Mouse (Mus musculus) lung, embryonic 15.5 days (tissue): ENCODE results near the gene Cyp27a1. TPM values are rescaled to one million over a fixed set of nuclear protein-coding genes. Genes with fewer than 3 reads are reported as not detected.

Source experiments
- ATAC-seq: fragments of 200-750 bp; cut with Nextera tagmentation; 2 replicates; pipeline ENCODE4 v1.8.0; 2017; ENCODE audit warnings: moderate number of reproducible peaks, borderline replicate concordance; ENCODE audit not compliant: low FRiP score, low TSS enrichment; ENCODE audit errors: extremely low read depth
- H3K27ac ChIP-seq: fragments of 300-500 bp; sonication (generic); 2 replicates; pipeline ENCODE4 v1.5.1; 2015; ENCODE audit warnings: moderate library complexity, mild to moderate bottlenecking, inconsistent platforms
- H3K27me3 ChIP-seq: fragments of 300-500 bp; sonication (generic); 2 replicates; pipeline ENCODE4 v1.6.1; 2015; ENCODE audit warnings: inconsistent platforms
- H3K36me3 ChIP-seq: fragments of 300-500 bp; sonication (generic); 2 replicates; pipeline ENCODE4 v1.6.1; 2015; ENCODE audit warnings: inconsistent platforms
- H3K4me1 ChIP-seq: fragments of 300-500 bp; sonication (generic); 2 replicates; pipeline ENCODE4 v1.6.1; 2015; ENCODE audit warnings: inconsistent platforms
- H3K4me2 ChIP-seq: fragments of 300-500 bp; sonication (generic); 2 replicates; pipeline ENCODE4 v1.6.1; 2015; ENCODE audit warnings: inconsistent platforms, mild to moderate bottlenecking, moderate library complexity
- H3K4me3 ChIP-seq: fragments of 300-500 bp; sonication (generic); 2 replicates; pipeline ENCODE4 v1.5.1; 2015; ENCODE audit warnings: mild to moderate bottlenecking, inconsistent platforms
- H3K9ac ChIP-seq: fragments of 300-500 bp; sonication (generic); 2 replicates; pipeline ENCODE4 v1.6.1; 2015; ENCODE audit warnings: inconsistent platforms
- H3K9me3 ChIP-seq: fragments of 300-500 bp; sonication (generic); 2 replicates; pipeline ENCODE4 v1.6.1; 2016; ENCODE audit warnings: inconsistent platforms
- WGBS: fragments of 180-500 bp; shearing (Covaris S2); methylation state at CpG from one replicate; pipeline ENCODE4 v1.1.7; 2015; 5-methylcytosine and 5-hydroxymethylcytosine counted together
- polyA plus RNA-seq: library from polyadenylated mRNA; unstranded; fragments of >200 nt; fragmentation: Nextera tagmentation; extraction: Ambion mirVana; gene quantifications from 2 replicates; pipeline ENCODE4 v1.2.1, GENCODE M21; 2015

The Cyp27a1 gene
- polyA plus RNA-seq, 1 experiment from 2014 or later, result 3.0 TPM

DNA sequence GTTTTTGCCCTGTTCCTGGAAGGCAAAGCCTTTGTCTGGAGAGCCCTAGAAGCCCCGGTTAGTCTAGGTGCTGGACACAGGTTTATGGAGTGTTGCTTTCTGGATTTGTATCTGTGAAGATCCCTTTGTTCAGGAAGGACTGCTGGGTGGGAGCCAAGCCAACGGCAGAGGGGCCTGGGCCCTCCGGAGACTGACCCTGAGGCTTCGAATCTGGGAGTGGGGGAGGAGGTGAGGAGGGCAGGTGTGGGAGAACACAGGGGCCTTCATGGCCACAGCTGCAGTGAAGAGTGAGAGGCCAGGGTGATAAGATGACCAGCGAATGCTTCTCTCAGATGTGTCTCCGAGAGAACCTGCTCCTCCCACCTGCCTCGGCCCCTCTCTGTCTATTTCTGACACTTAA lies 60.7 kb downstream of the Cyp27a1 start:
- Histone ChIP-seq H3K36me3 (no peaks in the 10 kb centered on the region), H3K4me2 (no peak overlapping the region), H3K27ac (no peak overlapping the region), H3K27me3 (peaks cover 79% of the 10 kb centered on the region), H3K4me3 (no peak overlapping the region), H3K4me1 (peaks cover 29% of the 10 kb centered on the region), H3K9ac (no peak overlapping the region), H3K9me3 (no peaks in the 10 kb centered on the region)
- 21% methylated on average over 7 of the region's 7 CpGs for WGBS
- no peak for ATAC-seq

DNA sequence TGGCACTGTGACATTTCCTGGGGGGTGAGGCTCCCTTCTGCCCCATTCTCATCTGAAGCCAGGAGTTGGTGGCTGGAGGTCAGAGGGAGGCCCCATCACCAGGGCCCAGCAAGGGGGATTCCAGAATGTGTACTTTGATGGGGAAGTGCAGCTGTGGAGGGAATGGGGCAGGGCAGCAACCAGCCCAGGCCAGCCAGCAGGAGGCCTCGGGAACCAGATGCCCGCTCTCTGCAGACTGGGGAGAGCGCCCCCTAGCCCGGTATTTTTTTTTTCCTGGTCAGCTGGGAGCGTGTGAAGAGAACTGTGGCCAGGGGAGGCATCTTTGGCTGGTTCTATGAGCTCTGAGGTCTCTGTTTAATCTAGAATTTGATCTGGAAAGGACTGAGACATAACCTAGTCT lies 62.4 kb downstream of the Cyp27a1 start:
- no peak overlapping the region for H3K9ac ChIP-seq
- H3K9me3 ChIP-seq, result no peaks in the 10 kb centered on the region
- H3K4me2 ChIP-seq, result no peak overlapping the region
- H3K27ac ChIP-seq, result no peak overlapping the region
- peaks cover 75% of the 10 kb centered on the region for H3K27me3 ChIP-seq
- H3K36me3 ChIP-seq, result no peaks in the 10 kb centered on the region
- H3K4me1 ChIP-seq, result peaks cover 23% of the 10 kb centered on the region
- 23% methylated on average over 5 of the region's 5 CpGs for WGBS
- ATAC-seq, result no peak
- H3K4me3 ChIP-seq, result no peak overlapping the region

DNA sequence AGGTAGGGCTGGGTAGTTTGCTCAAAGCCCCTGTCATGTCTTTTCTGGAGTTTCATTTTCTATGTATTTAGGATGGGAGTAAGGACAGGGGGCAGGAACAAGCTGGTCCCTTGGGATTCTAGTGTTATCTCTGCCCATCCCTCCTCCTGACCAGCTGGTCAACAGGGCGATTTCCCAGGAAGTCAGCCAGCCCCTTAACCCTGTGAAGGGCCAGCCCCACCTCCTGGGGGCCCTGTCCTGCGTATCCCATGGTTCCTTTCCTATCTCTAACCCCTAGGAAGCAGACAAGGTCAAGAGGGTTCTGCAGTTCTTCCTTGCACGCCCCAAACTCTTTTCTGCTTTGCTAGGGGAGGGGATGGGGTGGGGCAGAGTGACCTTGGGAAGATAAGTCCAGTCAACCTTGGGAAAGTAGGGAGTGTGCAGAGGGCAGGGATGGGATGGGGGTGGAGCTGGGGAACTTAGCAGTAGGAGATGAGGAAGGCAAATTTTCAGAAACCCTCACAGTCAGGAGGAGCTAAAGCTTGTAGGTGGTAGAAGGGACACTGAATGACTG lies 65.6 kb downstream of the Cyp27a1 start:
- ATAC-seq, result no peak
- Histone ChIP-seq H3K27me3 (peaks cover 76% of the 10 kb centered on the region), H3K9ac (no peak overlapping the region), H3K9me3 (no peaks in the 10 kb centered on the region), H3K4me2 (no peak overlapping the region), H3K4me1 (peaks cover 10% of the 10 kb centered on the region; the same call in 1 of the 2 replicates), H3K4me3 (no peak overlapping the region), H3K27ac (no peak overlapping the region), H3K36me3 (no peaks in the 10 kb centered on the region)
- 25% methylated on average over 3 of the region's 3 CpGs for WGBS

DNA sequence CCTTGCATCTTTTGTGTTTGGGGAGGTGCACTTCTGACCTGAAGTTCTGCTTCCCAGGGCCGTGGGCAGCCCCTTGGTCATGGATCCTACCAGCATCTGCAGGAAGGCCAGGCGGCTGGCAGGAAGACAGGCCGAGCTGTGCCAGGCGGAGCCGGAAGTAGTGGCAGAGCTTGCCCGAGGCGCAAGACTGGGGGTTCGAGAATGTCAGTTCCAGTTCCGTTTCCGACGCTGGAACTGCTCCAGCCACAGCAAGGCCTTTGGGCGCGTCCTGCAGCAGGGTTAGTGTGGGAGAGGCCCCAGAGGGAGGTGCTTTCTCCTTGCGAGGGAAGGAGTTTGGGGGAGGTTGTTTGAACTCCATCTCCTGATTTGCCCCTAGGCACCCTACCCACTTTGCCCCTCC lies 68.7 kb downstream of the Cyp27a1 start:
- H3K9ac ChIP-seq, result no peak overlapping the region
- 14% methylated on average over 14 of the region's 14 CpGs for WGBS
- H3K27ac ChIP-seq, result no peak overlapping the region
- H3K36me3 ChIP-seq, result no peaks in the 10 kb centered on the region
- H3K4me3 ChIP-seq, result no peak overlapping the region
- no peak for ATAC-seq
- H3K9me3 ChIP-seq, result no peaks in the 10 kb centered on the region; the same call in 1 of the 2 replicates
- H3K27me3 ChIP-seq, result peaks cover 84% of the 10 kb centered on the region
- H3K4me2 ChIP-seq, result 0 out of 2 replicates have a peak overlapping the region, but pooled peaks have one; percentile 10
- H3K4me1 ChIP-seq, result peaks cover 15% of the 10 kb centered on the region; the same call in 1 of the 2 replicates

DNA sequence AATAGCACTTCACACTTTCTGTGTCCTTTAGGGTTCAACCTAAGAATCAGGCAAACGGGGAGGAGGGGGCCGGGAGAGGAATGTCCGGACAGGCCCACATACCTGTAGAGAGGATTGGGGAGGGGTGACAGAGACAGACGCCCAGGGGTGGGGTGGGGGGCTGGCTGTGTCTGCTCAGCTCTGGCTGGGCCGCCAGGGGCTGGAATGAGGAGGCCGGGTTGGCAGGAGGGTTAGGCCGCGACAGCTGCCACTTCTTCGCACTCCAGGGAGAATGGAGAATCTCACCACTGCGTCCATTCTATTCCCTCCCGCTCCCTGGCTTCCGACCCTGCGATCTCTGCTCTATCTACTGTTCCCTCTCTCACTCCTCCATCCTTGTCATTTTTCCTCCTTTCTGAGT lies 70.2 kb downstream of the Cyp27a1 start:
- peaks cover 94% of the 10 kb centered on the region for H3K27me3 ChIP-seq
- H3K4me2 ChIP-seq, result peak overlapping the region; percentile 71
- no peaks in the 10 kb centered on the region; the same call in 1 of the 2 replicates for H3K9me3 ChIP-seq
- H3K9ac ChIP-seq, result no peak overlapping the region
- 2% methylated on average over 13 of the region's 13 CpGs for WGBS
- no peak overlapping the region for H3K27ac ChIP-seq
- peak overlapping the region; percentile 43 for H3K4me3 ChIP-seq
- H3K4me1 ChIP-seq, result peaks cover 15% of the 10 kb centered on the region; the same call in 1 of the 2 replicates
- H3K36me3 ChIP-seq, result no peaks in the 10 kb centered on the region
- no peak for ATAC-seq

DNA sequence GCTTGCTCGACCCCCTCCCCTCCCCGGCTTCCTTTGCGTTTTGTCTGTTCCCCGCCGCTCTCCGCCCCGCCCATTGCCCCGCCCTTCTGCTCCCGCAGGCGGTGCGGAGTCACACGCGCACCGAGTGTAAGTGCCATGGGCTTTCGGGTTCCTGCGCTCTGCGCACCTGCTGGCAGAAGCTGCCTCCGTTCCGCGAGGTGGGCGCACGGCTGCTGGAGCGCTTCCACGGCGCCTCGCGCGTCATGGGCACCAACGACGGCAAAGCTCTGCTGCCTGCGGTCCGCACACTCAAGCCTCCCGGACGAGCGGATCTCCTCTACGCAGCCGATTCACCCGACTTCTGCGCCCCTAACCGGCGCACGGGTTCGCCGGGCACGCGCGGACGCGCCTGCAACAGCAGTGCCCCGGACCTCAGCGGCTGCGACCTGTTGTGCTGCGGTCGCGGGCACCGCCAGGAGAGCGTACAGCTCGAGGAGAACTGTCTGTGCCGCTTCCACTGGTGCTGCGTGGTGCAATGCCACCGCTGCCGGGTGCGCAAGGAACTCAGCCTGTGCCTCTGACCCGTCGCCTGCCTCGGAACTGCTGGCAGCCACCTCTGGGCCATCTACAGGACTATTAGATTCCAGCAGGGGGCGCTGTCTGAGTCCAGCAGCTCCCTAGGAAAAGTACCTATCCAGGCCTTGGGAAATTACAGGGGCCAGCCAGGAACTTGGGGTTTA lies 70.8 kb downstream of the Cyp27a1 start:
- H3K9ac ChIP-seq, result 0 out of 2 replicates have a peak overlapping the region, but pooled peaks have one; percentile 7
- H3K4me1 ChIP-seq, result peaks cover 15% of the 10 kb centered on the region; the same call in 1 of the 2 replicates
- under 1% methylated on average over 67 of the region's 67 CpGs for WGBS
- no peak for ATAC-seq
- H3K36me3 ChIP-seq, result no peaks in the 10 kb centered on the region
- peak overlapping the region; percentile 43 for H3K4me3 ChIP-seq
- H3K27me3 ChIP-seq, result peaks cover 94% of the 10 kb centered on the region
- no peak overlapping the region for H3K27ac ChIP-seq
- no peaks in the 10 kb centered on the region; the same call in 1 of the 2 replicates for H3K9me3 ChIP-seq
- peak overlapping the region; percentile 71 for H3K4me2 ChIP-seq

Other genes with a start within 250 kb of the Cyp27a1 start
- 66.9 and 69.5 TPM in 2 replicates for gene Cnot9, start 207.5 kb upstream of the Cyp27a1 start, polyA plus RNA-seq
- gene Plcd4, start 170.7 kb upstream of the Cyp27a1 start, polyA plus RNA-seq, result 0.68 and 0.80 TPM in 2 replicates
- gene Usp37, start 169.3 kb upstream of the Cyp27a1 start, polyA plus RNA-seq, result 30.9 and 31.0 TPM in 2 replicates
- gene Zfp142, start 125.3 kb upstream of the Cyp27a1 start, polyA plus RNA-seq, result 6.5 and 6.9 TPM in 2 replicates
- 18.4 and 20.0 TPM in 2 replicates for gene Bcs1l, start 125.3 kb upstream of the Cyp27a1 start, polyA plus RNA-seq
- 32.4 and 33.7 TPM in 2 replicates for gene Rnf25, start 112.2 kb upstream of the Cyp27a1 start, polyA plus RNA-seq
- 7.8 and 8.9 TPM in 2 replicates for gene Stk36, start 112.1 kb upstream of the Cyp27a1 start, polyA plus RNA-seq
- gene Ttll4, start 51.8 kb upstream of the Cyp27a1 start, polyA plus RNA-seq, result 15.9 and 16.5 TPM in 2 replicates
- 0.34 and 0.57 TPM in 2 replicates for gene Prkag3, start 35.6 kb downstream of the Cyp27a1 start, polyA plus RNA-seq
- gene Wnt6, start 58.3 kb downstream of the Cyp27a1 start, polyA plus RNA-seq, result 1.2 TPM in 2 replicates
- 0.20 and 0.25 TPM in 2 replicates for gene Wnt10a, start 77.9 kb downstream of the Cyp27a1 start, polyA plus RNA-seq
- gene Cdk5r2, start 141.4 kb downstream of the Cyp27a1 start, polyA plus RNA-seq, result not detected in 2 replicates
- gene Fev, start 171.8 kb downstream of the Cyp27a1 start, polyA plus RNA-seq, result not detected in 2 replicates
- gene Cryba2, start 179.6 kb downstream of the Cyp27a1 start, polyA plus RNA-seq, result not detected in 2 replicates
- gene Cfap65, start 222.0 kb downstream of the Cyp27a1 start, polyA plus RNA-seq, result 0.81 and 0.97 TPM in 2 replicates
- 0.06 and 0.07 TPM in 2 replicates for gene Ihh, start 238.1 kb downstream of the Cyp27a1 start, polyA plus RNA-seq